Mouse (Mus musculus): ENCODE data around the gene Rbpjl. TPM values are rescaled to one million over a fixed set of nuclear protein-coding genes. Genes with fewer than 3 reads are reported as not detected.

The Rbpjl gene
- polyA plus RNA-seq, 1 experiment from 2014 or later: 4.9 TPM

GRCm38 (mm10) chr2:164428451-164428850 is 25.5 kb downstream of the Rbpjl start:
- no peak for TF ChIP-seq CTCF (IDR thresholded peaks at IDR 0.05; ENCODE audit: low read depth)
- WGBS: 36% methylated on average over 5 of the region's 5 CpGs
- H3K9ac ChIP-seq: no peak overlapping the region
- peaks cover 28% of the 10 kb centered on the region for H3K4me1 ChIP-seq (ENCODE audit: insufficient read depth)
- DNase-seq (no peak), ATAC-seq (ENCODE audit: insufficient read depth) (no peak)
- no peak overlapping the region for H3K4me3 ChIP-seq (ENCODE audit: low read depth, low read length)
- no peaks in the 10 kb centered on the region for H3K27me3 ChIP-seq (ENCODE audit: insufficient read depth, low read length)
- no peaks in the 10 kb centered on the region for H3K9me3 ChIP-seq (ENCODE audit: low read depth, low read length)
- no peak overlapping the region for H3K27ac ChIP-seq (ENCODE audit: low read depth)
- H3K36me3 ChIP-seq (ENCODE audit: insufficient read depth): peaks cover 48% of the 10 kb centered on the region
- no peak overlapping the region for H3K4me2 ChIP-seq

- Histone ChIP-seq H3K27ac (ENCODE audit: low read depth) (peak overlapping the region; percentile 13; the same call in 1 of the 2 replicates), H3K9me3 (ENCODE audit: low read depth, low read length) (no peaks in the 10 kb centered on the region), H3K4me1 (ENCODE audit: insufficient read depth) (peaks cover 33% of the 10 kb centered on the region), H3K4me3 (ENCODE audit: low read depth, low read length) (no peak overlapping the region), H3K27me3 (ENCODE audit: insufficient read depth, low read length) (no peaks in the 10 kb centered on the region), H3K36me3 (ENCODE audit: insufficient read depth) (peaks cover 37% of the 10 kb centered on the region), H3K4me2 (peak overlapping the region; percentile 23; the same call in 1 of the 2 replicates), H3K9ac (no peak overlapping the region)
- WGBS: 54% methylated on average over 15 of the region's 15 CpGs
- TF ChIP-seq CTCF (IDR thresholded peaks at IDR 0.05; ENCODE audit: low read depth): no peak
- no peak for DNase-seq
- ATAC-seq (ENCODE audit: insufficient read depth): no peak
Observed at GRCm38 (mm10) chr2:164429881-164430615, 27.1 kb downstream of the Rbpjl start.

- Histone ChIP-seq H3K4me1 (ENCODE audit: insufficient read depth) (peaks cover 34% of the 10 kb centered on the region), H3K9ac (no peak overlapping the region), H3K27ac (ENCODE audit: low read depth) (peak overlapping the region; percentile 13; the same call in 1 of the 2 replicates), H3K27me3 (ENCODE audit: insufficient read depth, low read length) (no peaks in the 10 kb centered on the region), H3K4me2 (peak overlapping the region; percentile 23; the same call in 1 of the 2 replicates), H3K36me3 (ENCODE audit: insufficient read depth) (peaks cover 31% of the 10 kb centered on the region), H3K4me3 (ENCODE audit: low read depth, low read length) (no peak overlapping the region), H3K9me3 (ENCODE audit: low read depth, low read length) (no peaks in the 10 kb centered on the region)
- ATAC-seq (ENCODE audit: insufficient read depth) (peak; percentile 55), DNase-seq (peak; percentile 60)
- peak; percentile 47 for TF ChIP-seq CTCF (IDR thresholded peaks at IDR 0.05; ENCODE audit: low read depth)
- 6% methylated on average over 7 of the region's 7 CpGs for WGBS
Observed at GRCm38 (mm10) chr2:164430697-164431096, 27.8 kb downstream of the Rbpjl start.

DNA sequence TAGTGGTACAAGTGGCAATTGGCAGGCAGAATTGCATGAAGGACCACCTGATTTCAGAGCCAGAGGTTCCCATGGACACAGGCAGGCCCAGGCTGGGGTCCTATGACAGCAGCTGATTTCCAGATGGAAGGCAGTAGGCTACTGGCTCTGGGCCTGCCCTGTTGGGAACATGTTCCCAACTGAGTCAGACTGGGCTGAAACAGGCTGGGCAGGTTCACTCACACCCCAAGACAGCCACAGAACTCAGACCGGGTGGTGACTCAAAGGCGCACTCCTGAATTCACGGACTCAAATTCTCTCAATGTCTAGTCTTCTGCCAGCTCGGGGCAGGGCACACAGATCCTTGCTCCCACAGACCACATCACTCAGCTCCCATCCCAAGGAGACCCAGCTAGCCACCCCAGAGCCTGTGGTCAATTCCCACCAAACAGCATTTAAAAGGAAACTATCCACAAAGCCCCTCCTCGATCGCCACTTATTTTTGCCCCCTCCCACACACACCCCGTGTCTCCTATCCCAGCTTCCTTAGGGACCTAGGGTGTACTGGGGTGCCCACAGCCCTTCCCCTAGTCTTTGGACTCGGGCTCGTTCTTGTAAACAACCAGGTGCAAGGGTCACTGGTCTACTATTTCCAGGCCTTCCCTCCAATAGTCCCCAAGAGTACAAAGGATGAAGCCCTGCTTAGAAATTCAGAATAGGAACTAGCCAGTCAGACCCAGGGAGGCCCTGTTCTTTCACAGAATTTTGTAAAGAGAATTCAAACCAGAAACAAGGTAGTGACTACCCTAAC is 28.9 kb downstream of the Rbpjl start:
- peak; percentile 58 for DNase-seq
- H3K4me3 ChIP-seq (ENCODE audit: low read depth, low read length): no peak overlapping the region
- H3K9ac ChIP-seq: no peak overlapping the region
- peak overlapping the region; percentile 51 for H3K27ac ChIP-seq (ENCODE audit: low read depth)
- peaks cover 42% of the 10 kb centered on the region for H3K4me1 ChIP-seq (ENCODE audit: insufficient read depth)
- peaks cover 23% of the 10 kb centered on the region for H3K36me3 ChIP-seq (ENCODE audit: insufficient read depth)
- no peaks in the 10 kb centered on the region for H3K9me3 ChIP-seq (ENCODE audit: low read depth, low read length)
- ATAC-seq (ENCODE audit: insufficient read depth): peak; percentile 33; the same call in 1 of the 2 replicates
- H3K4me2 ChIP-seq: no peak overlapping the region; the same call in 1 of the 2 replicates
- H3K27me3 ChIP-seq (ENCODE audit: insufficient read depth, low read length): no peaks in the 10 kb centered on the region
- no peak for TF ChIP-seq CTCF (IDR thresholded peaks at IDR 0.05; ENCODE audit: low read depth)
- WGBS: 37% methylated on average over 9 of the region's 9 CpGs

- H3K36me3 ChIP-seq (ENCODE audit: insufficient read depth): peaks cover 17% of the 10 kb centered on the region; the same call in 1 of the 2 replicates
- H3K27ac ChIP-seq (ENCODE audit: low read depth): peak overlapping the region; percentile 51
- H3K4me3 ChIP-seq (ENCODE audit: low read depth, low read length): no peak overlapping the region
- peak overlapping the region; percentile 26; the same call in 1 of the 2 replicates for H3K9ac ChIP-seq
- H3K9me3 ChIP-seq (ENCODE audit: low read depth, low read length): no peaks in the 10 kb centered on the region
- no peaks in the 10 kb centered on the region for H3K27me3 ChIP-seq (ENCODE audit: insufficient read depth, low read length)
- H3K4me2 ChIP-seq: peak overlapping the region; percentile 36
- ATAC-seq (ENCODE audit: insufficient read depth) (no peak), DNase-seq (peak; percentile 51)
- 20% methylated on average over 22 of the region's 22 CpGs for WGBS
- peaks cover 49% of the 10 kb centered on the region for H3K4me1 ChIP-seq (ENCODE audit: insufficient read depth)
- no peak for TF ChIP-seq CTCF (IDR thresholded peaks at IDR 0.05; ENCODE audit: low read depth)
Observed at GRCm38 (mm10) chr2:164432541-164433191, 29.7 kb downstream of the Rbpjl start.

DNA sequence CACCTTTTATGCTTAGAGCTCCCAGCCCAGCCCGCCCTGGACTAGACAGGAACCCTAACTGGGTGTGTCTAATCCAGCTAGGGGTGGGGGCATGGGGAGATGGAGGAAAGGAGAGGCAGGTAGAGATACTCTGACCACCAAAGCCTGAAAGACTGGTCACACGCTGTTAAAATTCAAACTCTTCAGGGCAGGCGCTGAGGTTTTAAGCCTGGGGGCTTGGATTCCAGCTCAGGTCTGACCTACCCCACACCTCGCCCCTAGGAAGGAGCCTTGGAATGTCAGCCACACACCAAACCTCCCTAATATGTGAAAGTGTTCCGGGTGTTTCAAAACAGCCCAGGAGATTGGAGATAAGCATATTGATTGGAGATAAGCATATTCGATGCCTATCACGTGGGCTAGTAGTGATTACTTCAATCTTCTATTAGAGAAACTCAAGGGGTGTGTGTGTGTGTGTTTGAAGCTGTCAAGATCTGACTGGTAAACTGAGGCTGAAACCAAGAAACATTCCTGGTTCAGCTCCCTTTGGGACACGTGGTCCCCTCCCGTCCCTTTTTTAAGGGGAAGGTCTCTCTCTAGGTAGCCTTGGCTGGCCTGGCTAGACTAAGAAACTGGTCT is 30.4 kb downstream of the Rbpjl start:
- Histone ChIP-seq H3K9ac (no peak overlapping the region), H3K9me3 (ENCODE audit: low read depth, low read length) (no peaks in the 10 kb centered on the region), H3K4me2 (peak overlapping the region; percentile 36), H3K36me3 (ENCODE audit: insufficient read depth) (peaks cover 10% of the 10 kb centered on the region; the same call in 1 of the 2 replicates), H3K4me3 (ENCODE audit: low read depth, low read length) (no peak overlapping the region), H3K4me1 (ENCODE audit: insufficient read depth) (peaks cover 51% of the 10 kb centered on the region), H3K27me3 (ENCODE audit: insufficient read depth, low read length) (no peaks in the 10 kb centered on the region), H3K27ac (ENCODE audit: low read depth) (peak overlapping the region; percentile 51; the same call in 1 of the 2 replicates)
- ATAC-seq (ENCODE audit: insufficient read depth): no peak
- no peak for TF ChIP-seq CTCF (IDR thresholded peaks at IDR 0.05; ENCODE audit: low read depth)
- WGBS: 65% methylated on average over 9 of the region's 9 CpGs
- no peak for DNase-seq
